Mouse (Mus musculus) kidney, embryonic 15.5 days (tissue): ENCODE results near the gene Nprl2. TPM values are rescaled to one million over a fixed set of nuclear protein-coding genes. Genes with fewer than 3 reads are reported as not detected.
A peak's percentile ranks its signal among the peaks of the same experiment; 100 is the strongest.

Source experiments
- ATAC-seq: fragments of 200-750 bp; cut with Nextera tagmentation; replicated peaks from 2 replicates; pipeline ENCODE4 v1.8.0; 2017; ENCODE audit warnings: moderate TSS enrichment; ENCODE audit not compliant: low FRiP score
- H3K27ac ChIP-seq: fragments of 300-500 bp; sonication (generic); 2 replicates; pipeline ENCODE4 v1.5.1; 2015; ENCODE audit warnings: mild to moderate bottlenecking, inconsistent platforms
- H3K27me3 ChIP-seq: fragments of 300-500 bp; sonication (generic); 2 replicates; pipeline ENCODE4 v1.6.1; 2015; ENCODE audit warnings: inconsistent platforms
- H3K36me3 ChIP-seq: fragments of 300-500 bp; sonication (generic); 2 replicates; pipeline ENCODE4 v1.6.1; 2015; ENCODE audit warnings: inconsistent platforms
- H3K4me1 ChIP-seq: fragments of 300-500 bp; sonication (generic); 2 replicates; pipeline ENCODE4 v1.6.1; 2015; ENCODE audit warnings: inconsistent platforms
- H3K4me2 ChIP-seq: fragments of 300-500 bp; sonication (generic); 2 replicates; pipeline ENCODE4 v1.6.1; 2015; ENCODE audit warnings: moderate library complexity, mild to moderate bottlenecking, inconsistent platforms
- H3K4me3 ChIP-seq: fragments of 300-500 bp; sonication (generic); replicated peaks from 2 replicates; pipeline ENCODE4 v1.5.1; 2015; ENCODE audit warnings: mild to moderate bottlenecking, inconsistent platforms
- H3K9ac ChIP-seq: fragments of 300-500 bp; sonication (generic); 2 replicates; pipeline ENCODE4 v1.6.1; 2015; ENCODE audit warnings: mild to moderate bottlenecking, inconsistent platforms
- H3K9me3 ChIP-seq: fragments of 300-500 bp; sonication (generic); replicated peaks from 2 replicates; pipeline ENCODE4 v1.6.1; 2016; ENCODE audit warnings: inconsistent platforms
- WGBS: fragments of 180-500 bp; shearing (Covaris S2); methylation state at CpG from one replicate; pipeline ENCODE4 v1.1.7; 2015; ENCODE audit warnings: mixed read lengths; 5-methylcytosine and 5-hydroxymethylcytosine counted together
- polyA plus RNA-seq: library from polyadenylated mRNA; unstranded; fragments of >200 nt; fragmentation: Nextera tagmentation; extraction: Ambion mirVana; gene quantifications from 2 replicates; pipeline ENCODE4 v1.2.1, GENCODE M21; 2015

The Nprl2 gene
- polyA plus RNA-seq, 1 experiment from 2014 or later: 44.4 TPM

GRCm38 (mm10) chr9:107583174-107583573 lies 41.1 kb downstream of the Nprl2 start:
- Histone ChIP-seq H3K27me3 (no peaks in the 10 kb centered on the region), H3K9ac (no peak overlapping the region), H3K27ac (no peak overlapping the region), H3K9me3 (no peaks in the 10 kb centered on the region), H3K4me1 (peaks cover 36% of the 10 kb centered on the region), H3K4me3 (no peak overlapping the region), H3K36me3 (peaks cover 21% of the 10 kb centered on the region), H3K4me2 (no peak overlapping the region)
- no peak for ATAC-seq
- WGBS: 92% methylated on average over 14 of the region's 14 CpGs

GRCm38 (mm10) chr9:107586504-107586903 lies 44.5 kb downstream of the Nprl2 start:
- H3K36me3 ChIP-seq: peaks cover 40% of the 10 kb centered on the region
- no peak for ATAC-seq
- H3K4me3 ChIP-seq: no peak overlapping the region
- no peak overlapping the region for H3K9ac ChIP-seq
- no peaks in the 10 kb centered on the region for H3K9me3 ChIP-seq
- H3K4me2 ChIP-seq: no peak overlapping the region
- no peaks in the 10 kb centered on the region for H3K27me3 ChIP-seq
- 91% methylated on average over 5 of the region's 5 CpGs for WGBS
- peaks cover 31% of the 10 kb centered on the region for H3K4me1 ChIP-seq
- H3K27ac ChIP-seq: no peak overlapping the region

GRCm38 (mm10) chr9:107586974-107587832 lies 45.2 kb downstream of the Nprl2 start, which contains the start of gene Ifrd2:
TSS of gene Ifrd2 (plus strand) at chr9:107587642.
- peaks cover 24% of the 10 kb centered on the region for H3K4me1 ChIP-seq
- peak within 1 kb of the TSS; percentile 82 for H3K4me2 ChIP-seq
- WGBS: 14% methylated on average over 46 of the region's 46 CpGs
- H3K9me3 ChIP-seq: no peaks in the 10 kb centered on the region
- peak within 1 kb of the TSS; percentile 83 for H3K4me3 ChIP-seq
- ATAC-seq: peak; percentile 98
- peak within 1 kb of the TSS; percentile 63 for H3K9ac ChIP-seq
- peaks cover 47% of the 10 kb centered on the region for H3K36me3 ChIP-seq
- H3K27ac ChIP-seq: peak within 1 kb of the TSS; percentile 71
- H3K27me3 ChIP-seq: no peaks in the 10 kb centered on the region

GRCm38 (mm10) chr9:107587833-107588639 lies 46.0 kb downstream of the Nprl2 start:
- WGBS: 2% methylated on average over 33 of the region's 33 CpGs
- Histone ChIP-seq H3K27ac (peak overlapping the region; percentile 29; the same call in 1 of the 2 replicates), H3K27me3 (no peaks in the 10 kb centered on the region), H3K4me2 (peak overlapping the region; percentile 82), H3K4me1 (peaks cover 20% of the 10 kb centered on the region), H3K9ac (peak overlapping the region; percentile 63), H3K4me3 (peak overlapping the region; percentile 83), H3K9me3 (no peaks in the 10 kb centered on the region), H3K36me3 (peaks cover 51% of the 10 kb centered on the region)
- ATAC-seq: no peak

GRCm38 (mm10) chr9:107590058-107590772 lies 48.2 kb downstream of the Nprl2 start:
- H3K9me3 ChIP-seq: no peaks in the 10 kb centered on the region
- H3K27me3 ChIP-seq: no peaks in the 10 kb centered on the region
- H3K36me3 ChIP-seq: peaks cover 55% of the 10 kb centered on the region
- no peak overlapping the region; the same call in 1 of the 2 replicates for H3K4me2 ChIP-seq
- no peak for ATAC-seq
- H3K9ac ChIP-seq: no peak overlapping the region
- WGBS: 84% methylated on average over 25 of the region's 25 CpGs
- no peak overlapping the region for H3K4me3 ChIP-seq
- H3K27ac ChIP-seq: no peak overlapping the region
- H3K4me1 ChIP-seq: peaks cover 20% of the 10 kb centered on the region

GRCm38 (mm10) chr9:107590773-107591060 lies 48.7 kb downstream of the Nprl2 start:
- no peak overlapping the region for H3K4me3 ChIP-seq
- WGBS: 96% methylated on average over 6 of the region's 6 CpGs
- no peak overlapping the region for H3K9ac ChIP-seq
- no peak for ATAC-seq
- H3K4me2 ChIP-seq: no peak overlapping the region
- H3K27me3 ChIP-seq: no peaks in the 10 kb centered on the region
- peaks cover 57% of the 10 kb centered on the region for H3K36me3 ChIP-seq
- no peak overlapping the region for H3K27ac ChIP-seq
- peaks cover 20% of the 10 kb centered on the region for H3K4me1 ChIP-seq
- no peaks in the 10 kb centered on the region for H3K9me3 ChIP-seq

GRCm38 (mm10) chr9:107593101-107593976 lies 51.3 kb downstream of the Nprl2 start:
- Histone ChIP-seq H3K4me1 (peaks cover 10% of the 10 kb centered on the region), H3K27ac (no peak overlapping the region), H3K36me3 (peaks cover 62% of the 10 kb centered on the region), H3K4me2 (no peak overlapping the region), H3K27me3 (no peaks in the 10 kb centered on the region), H3K9ac (no peak overlapping the region), H3K4me3 (no peak overlapping the region), H3K9me3 (no peaks in the 10 kb centered on the region)
- ATAC-seq: no peak
- WGBS: 89% methylated on average over 11 of the region's 11 CpGs

- Histone ChIP-seq H3K27ac (no peak overlapping the region), H3K27me3 (no peaks in the 10 kb centered on the region), H3K4me2 (no peak overlapping the region), H3K36me3 (peaks cover 71% of the 10 kb centered on the region), H3K9me3 (no peaks in the 10 kb centered on the region), H3K9ac (no peak overlapping the region), H3K4me3 (no peak overlapping the region), H3K4me1 (0 out of 2 replicates have a peak, but pooled peaks cover 1% of the 10 kb centered on the region)
- 68% methylated on average over 8 of the region's 8 CpGs for WGBS
- ATAC-seq: no peak
Measured at GRCm38 (mm10) chr9:107594281-107595062, 52.4 kb downstream of the Nprl2 start.
